ENCODE assay signal across 22 mouse cellular contexts in the genomic region with DNA sequence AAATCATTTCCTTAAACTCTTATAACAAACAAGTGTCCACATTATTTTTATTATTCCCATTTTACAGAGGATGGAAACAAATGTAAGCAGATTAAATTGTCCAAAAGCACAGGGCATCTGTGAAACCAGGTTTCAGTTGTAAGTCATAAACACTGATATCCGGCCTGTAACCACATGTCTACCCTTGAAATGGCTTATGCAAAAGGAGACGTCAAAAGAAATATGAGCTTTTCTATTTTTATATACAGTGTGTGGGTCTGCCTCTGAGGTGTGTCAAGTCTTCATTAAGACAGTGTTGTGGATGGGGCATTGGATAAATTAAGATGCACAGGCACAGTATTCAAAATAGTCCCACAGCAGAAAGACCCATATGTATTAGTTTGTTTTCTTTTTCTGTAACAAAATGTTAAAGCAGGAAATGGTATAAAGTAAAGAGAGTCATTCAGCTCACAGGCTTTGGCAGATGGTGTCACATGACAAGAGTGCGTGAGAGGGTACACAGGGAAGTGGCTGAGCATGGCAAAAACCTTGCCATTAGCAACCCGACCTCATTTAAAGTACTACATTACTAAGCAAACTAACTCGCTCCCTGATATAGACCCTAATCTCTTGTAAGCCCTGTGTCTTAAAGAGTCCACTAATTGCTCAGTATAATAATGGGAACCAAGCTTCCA. TPM values are rescaled to one million over a fixed set of nuclear protein-coding genes. Genes with fewer than 3 reads are reported as not detected.
DNase-seq lines count a peak whose midpoint lies in the region; ATAC-seq lines count a peak whose summit lies in the region.
"Had no signal": no experiment of that assay in that cellular context is flagged by ENCODE, and none has a peak within 500 bp of the region (broad histone marks: within the 10 kb centered on the region; RNA-seq: fewer than 3 reads in every experiment).

No protein-coding gene starts in this region.

- ATAC-seq in hematopoietic stem cell, adult 5-6 weeks (replicated peaks in 1 of 2; ENCODE audit: insufficient read depth in 1 of 2, low FRiP score in 2 of 2, low TSS enrichment in 1 of 2, low read depth in 1 of 2, poor library complexity in 2 of 2, severe bottlenecking in 2 of 2): peak; percentile 71 to 81
- ATAC-seq: forebrain, embryonic 15.5 days; hindbrain, embryonic 16.5 days; lung, postnatal 0 days; midbrain, embryonic 15.5 days had no signal

- DNase-seq in gastrocnemius, postnatal 25 days: peak; percentile 7
- DNase-seq in gastrocnemius, postnatal 4 days (ENCODE audit: low spot score in 2 of 2): no peak
- peak; percentile 34 to 44 for DNase-seq in B cell, adult 2 months
- peak; percentile 63 for DNase-seq in skeletal muscle tissue, adult 2 months (ENCODE audit: low read depth, low spot score)
- DNase-seq in cerebellum, adult 9-11 months: no peak
- DNase-seq in kidney, adult 9 months: no peak
- DNase-seq: adrenal gland, postnatal 10 days; cerebellum, adult 8-10 months; cerebellum, postnatal 36 days; heart, adult 18-20 months; kidney, adult 2 months; liver, embryonic 13.5 days; lung, adult 18-20 months; right cerebral cortex, postnatal 4 days; thymus, adult 2 months; thymus, postnatal 36 days had no signal

RNA-seq across cellular contexts. Expression of a gene that starts 17.5 kb away (rescaled TPM):
- total RNA-seq in gastrocnemius, postnatal 25 days (2021): 10 to 100 TPM; 19.4 to 23.0 TPM
- 100 to 1,000 TPM; 101 to 104 TPM for total RNA-seq in gastrocnemius, postnatal 4 days (2021)
- 145 and 146 TPM in 2 replicates for total RNA-seq in hematopoietic stem cell, adult 5-6 weeks (2017)

RNA-seq across cellular contexts. Expression of a gene that starts 17.9 kb away (rescaled TPM):
- total RNA-seq in gastrocnemius, postnatal 25 days (2021): 10 to 100 TPM; 16.6 to 19.5 TPM
- total RNA-seq in gastrocnemius, postnatal 4 days (2021): 10 to 100 TPM; 20.6 to 23.7 TPM
- total RNA-seq in hematopoietic stem cell, adult 5-6 weeks (2017): 6.9 and 10.5 TPM in 2 replicates

RNA-seq across cellular contexts. Expression of a gene that starts 30.7 kb away (rescaled TPM):
- total RNA-seq in gastrocnemius, postnatal 25 days (2021): under 1 TPM; 0.18 to 0.19 TPM
- under 1 TPM; 0.25 to 0.67 TPM for total RNA-seq in gastrocnemius, postnatal 4 days (2021)
- not detected in 2 replicates for total RNA-seq in hematopoietic stem cell, adult 5-6 weeks (2017)
- total RNA-seq: gastrocnemius, adult 18-20 months had no signal

Comparison
In these comparisons a context has a peak if more than half of its experiments do, and no peak if none do; other contexts are left out.
1. DNase-seq: peak in gastrocnemius, postnatal 25 days (single experiment), B cell, adult 2 months (2 of 2) and skeletal muscle tissue, adult 2 months (single experiment); none in gastrocnemius, postnatal 4 days (0 of 2), cerebellum, adult 9-11 months (single experiment) and kidney, adult 9 months (single experiment).